Mouse (Mus musculus) embryonic facial prominence, embryonic 10.5 days (tissue): Measurements from ENCODE around the gene Dohh. TPM values are rescaled to one million over a fixed set of nuclear protein-coding genes. Genes with fewer than 3 reads are reported as not detected.

Experiments used
- DNase-seq: peaks from one replicate; pipeline ENCODE4 v3.0.0-alpha.2; 2017; ENCODE audit warnings: low spot score
- H3K27ac ChIP-seq: fragments of 300-500 bp; sonication (generic); replicated peaks from 2 replicates; pipeline ENCODE4 v1.5.1; 2016; ENCODE audit warnings: mild to moderate bottlenecking
- H3K27me3 ChIP-seq: fragments of 300-500 bp; sonication (generic); replicated peaks from 2 replicates; pipeline ENCODE4 v1.6.1; 2016; ENCODE audit warnings: low read depth, mild to moderate bottlenecking; ENCODE audit not compliant: poor library complexity, severe bottlenecking
- H3K36me3 ChIP-seq: fragments of 300-500 bp; sonication (generic); replicated peaks from 2 replicates; pipeline ENCODE4 v1.6.1; 2016; ENCODE audit warnings: mild to moderate bottlenecking, moderate library complexity
- H3K4me1 ChIP-seq: fragments of 300-500 bp; sonication (generic); 2 replicates; pipeline ENCODE4 v1.6.1; 2016
- H3K4me3 ChIP-seq: fragments of 300-500 bp; sonication (generic); 2 replicates; pipeline ENCODE4 v1.5.1; 2016; ENCODE audit warnings: mild to moderate bottlenecking, moderate library complexity
- H3K9me3 ChIP-seq: fragments of 300-500 bp; sonication (generic); 2 replicates; pipeline ENCODE4 v1.6.1; 2016; ENCODE audit warnings: mild to moderate bottlenecking
- WGBS: fragments of 180-500 bp; shearing (Covaris S2); methylation state at CpG from one replicate; pipeline ENCODE4 v1.1.7; 2016; 5-methylcytosine and 5-hydroxymethylcytosine counted together
- polyA plus RNA-seq: library from polyadenylated mRNA; unstranded; fragments of >200 nt; fragmentation: Nextera tagmentation; extraction: Ambion mirVana; gene quantifications from 2 replicates; pipeline ENCODE4 v1.2.1, GENCODE M21; 2016

The Dohh gene
- polyA plus RNA-seq, 1 experiment from 2014 or later = 109 TPM

GRCm38 (mm10) chr10:81420191-81420767, 36.1 kb downstream of the Dohh start:
- DNase-seq = peak; percentile 8
- Histone ChIP-seq H3K4me1 (peaks cover 66% of the 10 kb centered on the region), H3K9me3 (no peaks in the 10 kb centered on the region), H3K4me3 (0 out of 2 replicates have a peak overlapping the region, but pooled peaks have one; percentile 16), H3K27me3 (peaks cover 80% of the 10 kb centered on the region), H3K27ac (no peak overlapping the region), H3K36me3 (peaks cover 4% of the 10 kb centered on the region; the same call in 1 of the 2 replicates)
- 86% methylated on average over 40 of the region's 40 CpGs for WGBS

GRCm38 (mm10) chr10:81421041-81421796, 37.0 kb downstream of the Dohh start:
- DNase-seq = peak; percentile 6
- Histone ChIP-seq H3K36me3 (peaks cover 4% of the 10 kb centered on the region; the same call in 1 of the 2 replicates), H3K4me3 (no peak overlapping the region), H3K4me1 (peaks cover 66% of the 10 kb centered on the region), H3K27me3 (peaks cover 89% of the 10 kb centered on the region), H3K27ac (no peak overlapping the region), H3K9me3 (no peaks in the 10 kb centered on the region)
- WGBS = 78% methylated on average over 4 of the region's 4 CpGs

- 67% methylated on average over 5 of the region's 5 CpGs for WGBS
- H3K27me3 ChIP-seq = peaks cover 94% of the 10 kb centered on the region
- H3K36me3 ChIP-seq = peaks cover 4% of the 10 kb centered on the region; the same call in 1 of the 2 replicates
- peaks cover 66% of the 10 kb centered on the region for H3K4me1 ChIP-seq
- no peak overlapping the region for H3K27ac ChIP-seq
- no peak overlapping the region for H3K4me3 ChIP-seq
- DNase-seq = peak; percentile 7
- no peaks in the 10 kb centered on the region for H3K9me3 ChIP-seq
These were observed 37.5 kb downstream of the Dohh start for GRCm38 (mm10) chr10:81421797-81422100.

- Histone ChIP-seq H3K27ac (no peak overlapping the region), H3K36me3 (peaks cover 4% of the 10 kb centered on the region; the same call in 1 of the 2 replicates), H3K4me1 (peaks cover 66% of the 10 kb centered on the region), H3K27me3 (peaks cover 97% of the 10 kb centered on the region), H3K4me3 (no peak overlapping the region), H3K9me3 (no peaks in the 10 kb centered on the region)
- peak; percentile 7 for DNase-seq
- 68% methylated on average over 6 of the region's 6 CpGs for WGBS
These were observed 38.0 kb downstream of the Dohh start for GRCm38 (mm10) chr10:81422191-81422590.

GRCm38 (mm10) chr10:81422661-81423217, 38.5 kb downstream of the Dohh start:
- 87% methylated on average over 3 of the region's 3 CpGs for WGBS
- peaks cover 4% of the 10 kb centered on the region; the same call in 1 of the 2 replicates for H3K36me3 ChIP-seq
- DNase-seq = no peak
- H3K27me3 ChIP-seq = peaks cover 97% of the 10 kb centered on the region
- no peaks in the 10 kb centered on the region for H3K9me3 ChIP-seq
- H3K4me3 ChIP-seq = no peak overlapping the region
- no peak overlapping the region for H3K27ac ChIP-seq
- H3K4me1 ChIP-seq = peaks cover 61% of the 10 kb centered on the region

GRCm38 (mm10) chr10:81423476-81424245, 39.4 kb downstream of the Dohh start:
- peak overlapping the region; percentile 28; the same call in 1 of the 2 replicates for H3K4me3 ChIP-seq
- H3K36me3 ChIP-seq = peaks cover 4% of the 10 kb centered on the region; the same call in 1 of the 2 replicates
- H3K4me1 ChIP-seq = peaks cover 52% of the 10 kb centered on the region
- H3K27me3 ChIP-seq = peaks cover 98% of the 10 kb centered on the region
- WGBS = 66% methylated on average over 4 of the region's 4 CpGs
- H3K9me3 ChIP-seq = 0 out of 2 replicates have a peak, but pooled peaks cover 2% of the 10 kb centered on the region
- no peak for DNase-seq
- no peak overlapping the region; the same call in 1 of the 2 replicates for H3K27ac ChIP-seq

GRCm38 (mm10) chr10:81424246-81425051, 40.2 kb downstream of the Dohh start:
- Histone ChIP-seq H3K4me1 (peaks cover 46% of the 10 kb centered on the region), H3K27me3 (peaks cover 98% of the 10 kb centered on the region), H3K9me3 (0 out of 2 replicates have a peak, but pooled peaks cover 4% of the 10 kb centered on the region), H3K27ac (no peak overlapping the region; the same call in 1 of the 2 replicates), H3K4me3 (peak overlapping the region; percentile 28), H3K36me3 (no peaks in the 10 kb centered on the region; the same call in 1 of the 2 replicates)
- DNase-seq = peak; percentile 44
- WGBS = 5% methylated on average over 25 of the region's 25 CpGs

- Histone ChIP-seq H3K36me3 (no peaks in the 10 kb centered on the region), H3K4me3 (peak overlapping the region; percentile 28; the same call in 1 of the 2 replicates), H3K27ac (peak overlapping the region; percentile 19; the same call in 1 of the 2 replicates), H3K27me3 (peaks cover 90% of the 10 kb centered on the region), H3K9me3 (0 out of 2 replicates have a peak, but pooled peaks cover 4% of the 10 kb centered on the region), H3K4me1 (peaks cover 46% of the 10 kb centered on the region)
- DNase-seq = peak; percentile 21
- 24% methylated on average over 10 of the region's 10 CpGs for WGBS
These were observed 41.1 kb downstream of the Dohh start for GRCm38 (mm10) chr10:81425236-81425850.

GRCm38 (mm10) chr10:81426081-81426671, 41.9 kb downstream of the Dohh start:
- peak; percentile 43 for DNase-seq
- Histone ChIP-seq H3K36me3 (no peaks in the 10 kb centered on the region), H3K27ac (peak overlapping the region; percentile 54), H3K27me3 (peaks cover 90% of the 10 kb centered on the region), H3K4me3 (peak overlapping the region; percentile 56), H3K9me3 (0 out of 2 replicates have a peak, but pooled peaks cover 4% of the 10 kb centered on the region), H3K4me1 (peaks cover 50% of the 10 kb centered on the region)
- WGBS = 1% methylated on average over 33 of the region's 33 CpGs

GRCm38 (mm10) chr10:81426897-81427296, 42.7 kb downstream of the Dohh start:
- peak overlapping the region; percentile 56 for H3K4me3 ChIP-seq
- H3K36me3 ChIP-seq = no peaks in the 10 kb centered on the region
- 2% methylated on average over 38 of the region's 38 CpGs for WGBS
- H3K9me3 ChIP-seq = 0 out of 2 replicates have a peak, but pooled peaks cover 4% of the 10 kb centered on the region
- H3K27me3 ChIP-seq = peaks cover 90% of the 10 kb centered on the region
- H3K27ac ChIP-seq = peak overlapping the region; percentile 54; the same call in 1 of the 2 replicates
- H3K4me1 ChIP-seq = peaks cover 54% of the 10 kb centered on the region
- peak; percentile 51 for DNase-seq

- 0 out of 2 replicates have a peak, but pooled peaks cover 4% of the 10 kb centered on the region for H3K9me3 ChIP-seq
- 32% methylated on average over 3 of the region's 3 CpGs for WGBS
- no peaks in the 10 kb centered on the region for H3K36me3 ChIP-seq
- no peak for DNase-seq
- peak overlapping the region; percentile 56 for H3K4me3 ChIP-seq
- H3K4me1 ChIP-seq = peaks cover 54% of the 10 kb centered on the region
- no peak overlapping the region for H3K27ac ChIP-seq
- peaks cover 90% of the 10 kb centered on the region for H3K27me3 ChIP-seq
These were observed 43.1 kb downstream of the Dohh start for GRCm38 (mm10) chr10:81427327-81427726.
